Mouse (Mus musculus) stomach, postnatal 0 days (tissue): Measurements from ENCODE around the gene 4430402I18Rik.

ENCODE experiments used
- CTCF ChIP-seq: IDR thresholded peaks from 2 replicates; pipeline ENCODE4 v1.5.1; 2016; ENCODE audit warnings: antibody characterized with exemption, low read depth, mild to moderate bottlenecking, moderate library complexity
- EP300 ChIP-seq: optimal IDR thresholded peaks from 2 replicates; pipeline ENCODE3; 2016; ENCODE audit warnings: antibody characterized with exemption

DNA sequence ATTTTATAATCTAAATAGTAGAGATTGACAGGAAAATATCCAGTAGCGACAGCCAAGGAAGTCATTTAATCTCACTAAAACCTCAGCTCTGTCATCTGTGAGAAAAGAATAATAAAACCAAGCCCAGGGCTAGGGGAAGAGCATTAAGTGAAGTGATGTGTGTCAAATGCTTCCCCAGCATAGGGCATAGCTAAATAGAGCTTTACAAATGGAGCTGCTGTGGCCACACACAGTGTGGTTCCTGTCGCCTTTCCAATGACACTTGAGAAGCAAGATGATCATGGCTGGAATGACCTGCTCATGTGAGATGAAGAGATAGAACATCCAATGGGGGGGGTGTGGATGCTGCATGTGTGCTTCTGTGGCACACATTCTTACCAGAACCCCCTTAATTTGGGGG lies 65.5 kb downstream of the 4430402I18Rik start:
- no peak for TF ChIP-seq CTCF
- no peak for TF ChIP-seq EP300
